Mouse (Mus musculus) hindbrain, embryonic 13.5 days (tissue): ENCODE results near the gene AL732309.1. TPM values are rescaled to one million over a fixed set of nuclear protein-coding genes. Genes with fewer than 3 reads are reported as not detected.

Source experiments
- ATAC-seq: fragments of 200-750 bp; cut with Nextera tagmentation; 2 replicates; pipeline ENCODE4 v1.8.0; 2017; ENCODE audit warnings: moderate TSS enrichment; ENCODE audit not compliant: low FRiP score
- H3K27ac ChIP-seq: fragments of 300-500 bp; sonication (generic); 2 replicates; pipeline ENCODE4 v1.5.1; 2015; ENCODE audit warnings: inconsistent platforms, mild to moderate bottlenecking, moderate library complexity
- H3K27me3 ChIP-seq: fragments of 300-500 bp; sonication (generic); 2 replicates; pipeline ENCODE4 v1.6.1; 2015; ENCODE audit warnings: mild to moderate bottlenecking, inconsistent platforms
- H3K36me3 ChIP-seq: fragments of 300-500 bp; sonication (generic); 2 replicates; pipeline ENCODE4 v1.6.1; 2015; ENCODE audit warnings: mild to moderate bottlenecking, inconsistent platforms
- H3K4me1 ChIP-seq: fragments of 300-500 bp; sonication (generic); replicated peaks from 2 replicates; pipeline ENCODE4 v1.6.1; 2015; ENCODE audit warnings: inconsistent platforms
- H3K4me2 ChIP-seq: fragments of 300-500 bp; sonication (generic); 2 replicates; pipeline ENCODE4 v1.6.1; 2015; ENCODE audit warnings: inconsistent platforms, mild to moderate bottlenecking, moderate library complexity
- H3K4me3 ChIP-seq: fragments of 300-500 bp; sonication (generic); 2 replicates; pipeline ENCODE4 v1.5.1; 2015; ENCODE audit warnings: mild to moderate bottlenecking, inconsistent platforms
- H3K9ac ChIP-seq: fragments of 300-500 bp; sonication (generic); 2 replicates; pipeline ENCODE4 v1.6.1; 2015; ENCODE audit warnings: mild to moderate bottlenecking, inconsistent platforms
- H3K9me3 ChIP-seq: fragments of 300-500 bp; sonication (generic); 2 replicates; pipeline ENCODE4 v1.6.1; 2016; ENCODE audit warnings: inconsistent platforms
- WGBS: fragments of 180-500 bp; shearing (Covaris S2); methylation state at CpG from one replicate; pipeline ENCODE4 v1.1.7; 2015; 5-methylcytosine and 5-hydroxymethylcytosine counted together
- polyA plus RNA-seq: library from polyadenylated mRNA; unstranded; fragments of >200 nt; fragmentation: Nextera tagmentation; extraction: Ambion mirVana; gene quantifications from 2 replicates; pipeline ENCODE4 v1.2.1, GENCODE M21; 2015

Gene AL732309.1
- polyA plus RNA-seq, 1 experiment from 2014 or later = 5.1 TPM

DNA sequence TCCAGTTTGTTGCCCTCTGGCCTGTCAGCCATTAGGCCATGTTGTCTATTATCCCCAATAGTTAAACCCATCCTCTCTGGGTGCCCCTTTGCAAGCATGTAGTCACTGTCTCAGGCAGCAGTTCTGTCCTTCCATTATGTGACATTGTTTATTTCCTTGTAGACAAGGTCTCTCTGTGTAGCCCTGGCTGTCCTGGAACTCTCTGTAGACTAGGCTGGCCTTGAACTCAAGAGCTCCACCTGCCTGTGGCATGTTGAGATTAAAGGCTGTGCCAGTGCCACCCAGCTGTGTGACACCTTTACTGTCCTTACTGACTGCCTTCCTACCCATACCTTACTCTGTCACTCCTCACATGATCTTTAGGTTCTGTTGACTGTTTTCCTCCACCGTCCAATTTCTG is 5.7 kb upstream of the AL732309.1 start:
- H3K36me3 ChIP-seq = peaks cover 59% of the 10 kb centered on the region
- 97% methylated on average over 1 of the region's 1 CpGs for WGBS
- no peak overlapping the region for H3K4me2 ChIP-seq
- no peak overlapping the region for H3K9ac ChIP-seq
- no peaks in the 10 kb centered on the region for H3K27me3 ChIP-seq
- peaks cover 23% of the 10 kb centered on the region for H3K4me1 ChIP-seq
- no peak overlapping the region for H3K27ac ChIP-seq
- ATAC-seq = no peak
- no peak overlapping the region for H3K4me3 ChIP-seq
- no peaks in the 10 kb centered on the region for H3K9me3 ChIP-seq

DNA sequence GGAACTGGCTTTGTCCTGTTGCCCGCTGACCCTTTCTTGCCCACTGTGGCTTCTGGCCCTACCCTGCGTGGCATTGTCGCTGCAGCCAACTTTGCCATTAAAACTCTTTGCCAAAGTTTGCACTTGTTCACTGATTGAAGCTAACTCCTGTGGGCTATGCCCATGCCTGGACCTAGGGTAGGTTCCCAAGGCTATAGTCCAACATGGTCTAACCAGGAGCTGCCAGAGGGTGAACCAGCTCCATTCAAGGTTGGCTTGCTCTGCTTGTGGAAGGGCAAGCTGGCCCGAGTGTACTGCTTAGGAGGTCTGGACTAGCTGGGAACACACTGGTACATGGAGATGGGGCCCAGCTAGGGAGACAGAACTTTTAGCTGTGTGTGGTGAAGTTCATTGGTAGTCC is 2.5 kb downstream of the AL732309.1 start:
- Histone ChIP-seq H3K4me2 (no peak overlapping the region), H3K27me3 (peaks cover 7% of the 10 kb centered on the region; the same call in 1 of the 2 replicates), H3K9me3 (no peaks in the 10 kb centered on the region), H3K27ac (no peak overlapping the region), H3K4me1 (peaks cover 42% of the 10 kb centered on the region), H3K36me3 (peaks cover 46% of the 10 kb centered on the region), H3K9ac (no peak overlapping the region), H3K4me3 (no peak overlapping the region)
- no peak for ATAC-seq
- WGBS = 95% methylated on average over 4 of the region's 4 CpGs

DNA sequence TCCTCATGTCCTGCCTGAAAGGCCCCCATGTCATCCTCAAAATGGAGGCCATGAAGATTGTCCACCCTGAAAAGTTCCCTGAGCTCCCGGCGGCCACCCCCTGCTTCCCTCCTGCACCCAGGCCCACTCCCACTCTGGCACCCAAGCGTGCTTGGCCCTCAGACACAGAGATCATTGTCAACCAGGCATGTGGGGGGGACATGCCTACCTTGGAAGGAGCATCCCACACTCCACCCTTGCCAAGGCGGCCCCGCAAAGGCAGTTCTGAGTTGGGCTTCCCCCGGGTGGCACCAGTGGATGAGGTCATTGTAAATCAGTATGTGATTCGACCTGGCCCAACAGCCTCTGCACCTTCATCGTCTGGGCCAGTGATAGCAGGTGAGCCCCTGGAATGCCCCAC is 3.3 kb downstream of the AL732309.1 start:
- H3K4me3 ChIP-seq = peak overlapping the region; percentile 70
- H3K4me1 ChIP-seq = peaks cover 42% of the 10 kb centered on the region
- H3K27me3 ChIP-seq = peaks cover 10% of the 10 kb centered on the region; the same call in 1 of the 2 replicates
- H3K4me2 ChIP-seq = peak overlapping the region; percentile 89
- no peak for ATAC-seq
- WGBS = 81% methylated on average over 8 of the region's 8 CpGs
- H3K27ac ChIP-seq = no peak overlapping the region
- peaks cover 38% of the 10 kb centered on the region for H3K36me3 ChIP-seq
- H3K9ac ChIP-seq = peak overlapping the region; percentile 90
- H3K9me3 ChIP-seq = no peaks in the 10 kb centered on the region

DNA sequence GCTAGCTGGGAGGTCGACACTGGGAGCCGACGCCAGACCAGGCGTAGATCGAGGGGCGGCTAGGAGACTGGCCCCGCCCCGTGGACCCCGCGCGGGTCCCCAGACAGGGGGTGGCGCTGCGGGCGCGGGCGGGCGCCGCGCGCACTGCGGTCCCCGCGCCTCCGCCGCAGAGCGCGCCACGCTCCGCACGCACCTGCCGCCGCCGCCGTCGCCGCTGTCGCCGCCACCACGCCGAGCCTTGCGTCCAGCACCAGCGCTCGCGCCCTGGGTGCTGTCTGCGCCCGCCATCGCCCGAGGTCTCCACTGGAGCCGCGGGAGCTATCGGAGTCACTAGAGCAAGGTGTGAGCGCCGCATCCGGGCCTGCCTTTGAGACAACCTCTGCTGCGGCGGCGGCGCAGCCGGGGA is 4.6 kb downstream of the AL732309.1 start, which contains the start of the genes Rnf208 and Cysrt1:
TSS of gene Rnf208 (plus strand) at position 155 of the 406 bp plus-strand sequence.
TSS of gene Cysrt1 (minus strand) at position 352 of the 406 bp plus-strand sequence.
- peaks cover 26% of the 10 kb centered on the region for H3K36me3 ChIP-seq
- H3K9me3 ChIP-seq = no peaks in the 10 kb centered on the region
- WGBS = 0% methylated on average over 45 of the region's 59 CpGs
- peak within 1 kb of the TSS; percentile 89 for H3K4me2 ChIP-seq
- H3K27me3 ChIP-seq = peaks cover 22% of the 10 kb centered on the region
- peak; percentile 52 for ATAC-seq
- H3K4me3 ChIP-seq = peak within 1 kb of the TSS; percentile 70
- H3K4me1 ChIP-seq = peaks cover 42% of the 10 kb centered on the region
- H3K9ac ChIP-seq = peak within 1 kb of the TSS; percentile 90
- peak within 1 kb of the TSS; percentile 78 for H3K27ac ChIP-seq

DNA sequence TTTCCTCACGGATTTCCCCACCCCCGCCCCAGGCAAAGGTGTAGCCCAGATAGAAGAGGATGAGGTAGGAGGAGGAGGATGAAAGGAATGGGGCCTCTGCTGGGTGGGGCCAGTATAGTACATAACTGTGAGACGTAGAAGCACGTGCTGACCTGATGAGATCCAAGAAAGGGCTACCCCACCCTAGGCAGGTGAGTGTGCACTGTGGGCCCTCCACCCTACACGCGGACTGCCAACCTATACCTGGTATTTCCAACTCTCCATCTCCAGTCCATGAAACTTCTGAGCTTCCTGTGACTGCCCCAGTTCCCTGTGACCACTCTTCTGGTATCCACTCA is 5.3 kb downstream of the AL732309.1 start:
- peaks cover 42% of the 10 kb centered on the region for H3K4me1 ChIP-seq
- peak overlapping the region; percentile 70 for H3K4me3 ChIP-seq
- ATAC-seq = peak; percentile 40
- H3K9me3 ChIP-seq = no peaks in the 10 kb centered on the region
- H3K4me2 ChIP-seq = peak overlapping the region; percentile 89
- peak overlapping the region; percentile 90 for H3K9ac ChIP-seq
- H3K27ac ChIP-seq = peak overlapping the region; percentile 78
- peaks cover 19% of the 10 kb centered on the region for H3K36me3 ChIP-seq
- H3K27me3 ChIP-seq = peaks cover 28% of the 10 kb centered on the region
- 18% methylated on average over 6 of the region's 6 CpGs for WGBS

DNA sequence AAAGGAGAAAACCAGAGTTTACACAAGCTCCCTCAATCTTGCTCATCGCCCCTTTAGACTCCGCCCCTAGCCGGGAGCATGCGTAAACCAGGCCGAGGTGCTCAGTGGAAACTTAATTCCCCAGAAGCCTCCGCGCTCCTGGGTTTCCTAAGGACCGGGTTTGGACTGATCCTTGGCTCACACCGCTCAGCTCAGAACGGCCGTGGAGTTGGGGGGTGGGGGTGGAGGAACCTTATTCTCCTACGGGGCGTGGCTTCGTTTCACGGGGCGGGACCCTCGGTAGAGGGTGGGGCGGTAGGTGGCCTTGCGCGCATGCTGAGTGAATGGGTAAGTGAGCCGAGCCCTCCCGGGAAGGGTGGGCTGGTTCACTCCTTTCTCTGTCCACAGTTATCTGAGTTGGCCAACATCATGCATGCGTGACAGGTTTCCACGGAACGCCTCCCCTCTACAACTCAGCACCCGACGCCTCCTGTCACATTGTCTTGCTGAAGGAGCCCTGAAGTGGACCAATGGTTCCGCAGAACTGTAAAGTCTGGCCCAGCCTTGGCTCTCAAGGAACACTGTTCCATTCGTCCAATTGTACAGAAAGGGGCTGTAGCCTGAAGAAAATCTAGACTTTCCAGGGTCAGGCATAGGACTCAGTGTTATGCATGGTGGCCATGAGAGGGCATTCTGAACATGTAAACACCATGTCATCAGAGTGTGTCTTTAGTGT is 5.8 kb downstream of the AL732309.1 start:
- peak; percentile 60 for ATAC-seq
- Histone ChIP-seq H3K4me2 (peak overlapping the region; percentile 89), H3K9me3 (no peaks in the 10 kb centered on the region), H3K4me3 (peak overlapping the region; percentile 70), H3K4me1 (peaks cover 42% of the 10 kb centered on the region), H3K27me3 (peaks cover 33% of the 10 kb centered on the region), H3K27ac (peak overlapping the region; percentile 78), H3K36me3 (peaks cover 14% of the 10 kb centered on the region), H3K9ac (peak overlapping the region; percentile 90)
- WGBS = 1% methylated on average over 29 of the region's 29 CpGs

DNA sequence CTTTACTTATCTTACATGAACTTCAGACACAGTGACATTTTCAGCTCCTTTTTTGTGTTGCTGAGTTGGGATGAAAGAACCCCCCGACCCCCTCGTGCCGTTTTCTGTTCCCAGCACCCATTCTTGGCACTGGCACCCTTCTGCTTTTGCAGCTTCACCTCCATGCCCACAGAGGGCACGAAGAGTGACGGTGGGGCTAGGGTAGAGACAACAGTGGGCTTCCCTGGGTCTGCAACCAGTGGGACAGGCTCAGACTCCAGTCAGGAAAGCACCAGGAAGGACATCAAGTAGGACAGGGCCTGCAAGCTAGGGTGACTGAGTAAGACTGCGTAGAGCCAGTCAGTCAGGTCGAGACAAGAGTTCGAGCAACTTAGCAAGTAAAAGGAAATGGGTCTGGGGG is 6.4 kb downstream of the AL732309.1 start:
- ATAC-seq = peak; percentile 14
- H3K27ac ChIP-seq = peak overlapping the region; percentile 68

DNA sequence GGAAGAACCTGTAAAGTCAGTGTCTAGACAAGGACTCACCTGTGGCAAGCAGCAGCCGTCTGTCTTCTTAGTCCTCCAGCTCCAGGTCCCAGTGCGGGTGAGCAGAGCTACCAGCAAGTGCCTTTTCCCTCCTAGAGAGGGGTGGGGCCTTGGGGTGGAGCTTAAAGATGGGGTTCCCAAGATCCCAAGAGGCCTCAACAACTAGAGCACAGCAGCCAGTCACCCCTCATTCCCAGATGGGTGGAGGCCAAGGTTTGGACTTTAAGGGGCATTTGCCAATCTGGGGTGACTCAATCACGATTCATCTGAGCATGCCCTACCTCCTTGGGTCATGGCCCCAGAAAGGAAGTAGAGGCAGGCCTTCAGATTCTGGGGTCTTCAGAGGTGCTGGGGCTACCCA is 6.9 kb downstream of the AL732309.1 start:
- Histone ChIP-seq H3K4me1 (peaks cover 42% of the 10 kb centered on the region), H3K36me3 (peaks cover 7% of the 10 kb centered on the region; the same call in 1 of the 2 replicates), H3K4me3 (no peak overlapping the region), H3K9ac (no peak overlapping the region), H3K9me3 (no peaks in the 10 kb centered on the region), H3K27me3 (peaks cover 43% of the 10 kb centered on the region), H3K27ac (no peak overlapping the region), H3K4me2 (no peak overlapping the region)
- ATAC-seq = no peak
- WGBS = 89% methylated on average over 3 of the region's 3 CpGs

More for the DNA sequence above, 6.4 kb downstream of the AL732309.1 start:
- Histone ChIP-seq H3K4me1 (peaks cover 42% of the 10 kb centered on the region), H3K9me3 (no peaks in the 10 kb centered on the region), H3K27me3 (peaks cover 37% of the 10 kb centered on the region), H3K4me2 (peak overlapping the region; percentile 89), H3K9ac (peak overlapping the region; percentile 90), H3K36me3 (peaks cover 9% of the 10 kb centered on the region), H3K4me3 (peak overlapping the region; percentile 70)
- WGBS = 53% methylated on average over 8 of the region's 8 CpGs

DNA sequence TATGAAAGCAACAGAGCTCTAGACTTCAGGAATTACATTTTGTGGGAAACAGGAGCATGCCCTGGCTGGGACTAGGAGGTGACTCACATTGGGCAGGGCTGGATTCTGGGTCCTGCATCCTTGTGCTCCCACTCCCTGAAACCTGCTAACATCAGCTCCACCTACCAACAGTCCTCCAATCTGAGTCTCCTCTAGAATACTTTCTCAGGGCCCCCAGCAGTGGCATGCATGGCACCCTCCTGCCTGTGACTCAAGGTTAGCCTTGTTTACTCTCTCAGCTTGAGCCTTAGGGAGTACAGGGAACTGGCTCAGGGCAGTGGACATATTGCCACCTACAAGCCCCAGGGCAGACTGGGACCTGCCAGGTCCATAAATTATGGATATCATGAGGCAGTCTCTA is 8.6 kb downstream of the AL732309.1 start:
- Histone ChIP-seq H3K4me2 (no peak overlapping the region), H3K27ac (no peak overlapping the region), H3K9ac (no peak overlapping the region), H3K4me1 (peaks cover 29% of the 10 kb centered on the region), H3K27me3 (peaks cover 52% of the 10 kb centered on the region), H3K36me3 (no peaks in the 10 kb centered on the region), H3K4me3 (no peak overlapping the region), H3K9me3 (no peaks in the 10 kb centered on the region)
- ATAC-seq = no peak

DNA sequence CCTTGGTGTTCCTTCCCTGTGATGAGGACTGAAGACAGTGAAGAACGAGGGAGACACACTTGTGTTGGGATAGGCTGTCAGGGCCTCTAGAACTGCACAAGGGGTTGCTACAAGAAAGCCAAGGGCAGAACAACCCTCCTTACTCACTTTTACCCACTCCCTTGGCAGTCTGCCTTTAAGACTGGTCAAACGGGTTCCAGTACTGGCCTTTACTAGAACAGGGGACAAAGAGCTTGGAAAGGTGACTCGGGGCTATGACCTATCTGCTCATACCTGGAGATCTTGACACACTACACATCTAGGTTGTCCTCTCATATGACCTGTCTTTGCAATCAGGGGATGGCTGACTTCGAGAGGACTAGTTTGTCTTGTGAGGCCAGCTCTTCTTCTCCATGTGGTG is 9.1 kb downstream of the AL732309.1 start:
- H3K36me3 ChIP-seq = no peaks in the 10 kb centered on the region
- no peak overlapping the region for H3K9ac ChIP-seq
- H3K27me3 ChIP-seq = peaks cover 49% of the 10 kb centered on the region
- ATAC-seq = no peak
- 74% methylated on average over 4 of the region's 4 CpGs for WGBS
- no peak overlapping the region for H3K4me2 ChIP-seq
- no peak overlapping the region for H3K4me3 ChIP-seq
- no peak overlapping the region for H3K27ac ChIP-seq
- H3K4me1 ChIP-seq = peaks cover 23% of the 10 kb centered on the region
- H3K9me3 ChIP-seq = no peaks in the 10 kb centered on the region

DNA sequence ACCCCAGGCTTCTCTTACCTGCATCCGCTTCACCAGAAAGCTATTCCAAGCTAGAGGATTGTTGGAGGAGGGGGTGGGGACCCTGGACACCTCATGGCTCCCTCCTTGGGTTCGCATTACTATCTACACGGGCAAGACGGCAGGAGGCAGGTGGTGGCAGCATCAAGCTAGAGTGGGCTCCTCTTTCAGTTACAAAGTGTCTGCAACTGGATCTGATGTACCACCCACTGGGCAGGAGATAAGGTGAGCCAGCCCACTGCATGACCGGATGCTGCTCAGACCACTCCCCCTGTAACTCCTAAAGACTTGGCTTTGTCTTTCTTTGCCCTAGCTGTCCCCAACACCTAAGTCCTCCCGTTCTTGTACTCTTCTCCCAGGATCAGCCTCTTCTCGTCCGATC is 10.0 kb downstream of the AL732309.1 start, which contains the start of gene Rnf224:
TSS of gene Rnf224 (minus strand) at position 174 of the 400 bp plus-strand sequence.
- ATAC-seq = no peak
- no peak within 1 kb of the TSS for H3K4me2 ChIP-seq
- H3K27ac ChIP-seq = no peak within 1 kb of the TSS
- peaks cover 14% of the 10 kb centered on the region for H3K4me1 ChIP-seq
- H3K36me3 ChIP-seq = no peaks in the 10 kb centered on the region
- WGBS = 43% methylated on average over 8 of the region's 8 CpGs
- no peak within 1 kb of the TSS for H3K9ac ChIP-seq
- H3K27me3 ChIP-seq = peaks cover 52% of the 10 kb centered on the region
- H3K4me3 ChIP-seq = no peak within 1 kb of the TSS
- H3K9me3 ChIP-seq = no peaks in the 10 kb centered on the region

DNA sequence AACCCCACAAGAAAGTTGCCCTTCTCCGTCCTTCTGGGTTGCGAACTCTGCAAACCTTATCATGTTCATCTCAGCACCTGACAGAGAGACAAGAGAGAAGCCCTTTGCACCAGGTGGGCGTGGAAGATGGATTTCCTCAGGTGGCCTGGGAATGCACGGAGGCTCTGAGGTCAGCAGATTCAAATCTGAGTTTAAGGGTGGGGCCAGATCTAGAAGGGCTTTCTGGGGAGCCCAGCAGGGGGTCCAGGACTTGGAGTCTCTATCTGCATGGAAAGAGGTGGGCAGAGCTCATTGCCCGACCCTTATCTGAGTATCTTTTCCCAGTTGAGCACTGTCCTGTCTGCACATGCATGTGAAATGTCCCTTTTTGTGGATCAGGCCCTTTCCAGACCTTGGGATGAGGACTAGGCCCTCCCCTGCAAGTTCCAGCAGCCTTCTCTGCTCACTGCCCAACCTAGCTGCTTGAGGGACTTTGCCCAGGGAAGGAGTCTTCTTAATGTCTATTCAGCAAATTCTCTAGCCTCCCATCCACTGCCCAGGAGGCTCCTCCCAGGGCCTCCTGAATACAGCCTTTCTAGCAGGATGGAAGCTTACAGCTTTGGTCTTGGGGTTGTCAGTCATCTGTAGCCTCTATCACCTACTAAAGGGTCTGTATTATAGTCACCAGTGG is 12.0 kb downstream of the AL732309.1 start:
- 78% methylated on average over 5 of the region's 5 CpGs for WGBS

More for the DNA sequence above, 12.0 kb downstream of the AL732309.1 start:
- Histone ChIP-seq H3K36me3 (no peaks in the 10 kb centered on the region), H3K9me3 (no peaks in the 10 kb centered on the region), H3K27me3 (peaks cover 64% of the 10 kb centered on the region), H3K4me3 (no peak overlapping the region), H3K4me2 (no peak overlapping the region), H3K27ac (no peak overlapping the region), H3K4me1 (no peaks in the 10 kb centered on the region), H3K9ac (no peak overlapping the region)
- no peak for ATAC-seq
